Mouse (Mus musculus) small intestine, adult 2 months (tissue): ENCODE results near the gene Wdr1.

Source experiments
- CTCF ChIP-seq: fragments of 200-500 bp; IDR thresholded peaks from 2 replicates; pipeline ENCODE4 v1.5.1; 2012; ENCODE audit warnings: low read depth, mild to moderate bottlenecking, control low read depth, inconsistent platforms, low read length, moderate library complexity, mixed read lengths; ENCODE audit not compliant: insufficient replicate concordance, insufficient read length; ENCODE audit errors: extremely low read depth
- POLR2A ChIP-seq: fragments of 200-500 bp; IDR thresholded peaks from 2 replicates; pipeline ENCODE4 v1.6.1; 2012; ENCODE audit warnings: low read depth, mild to moderate bottlenecking, control low read depth, inconsistent platforms, low read length, moderate library complexity

DNA sequence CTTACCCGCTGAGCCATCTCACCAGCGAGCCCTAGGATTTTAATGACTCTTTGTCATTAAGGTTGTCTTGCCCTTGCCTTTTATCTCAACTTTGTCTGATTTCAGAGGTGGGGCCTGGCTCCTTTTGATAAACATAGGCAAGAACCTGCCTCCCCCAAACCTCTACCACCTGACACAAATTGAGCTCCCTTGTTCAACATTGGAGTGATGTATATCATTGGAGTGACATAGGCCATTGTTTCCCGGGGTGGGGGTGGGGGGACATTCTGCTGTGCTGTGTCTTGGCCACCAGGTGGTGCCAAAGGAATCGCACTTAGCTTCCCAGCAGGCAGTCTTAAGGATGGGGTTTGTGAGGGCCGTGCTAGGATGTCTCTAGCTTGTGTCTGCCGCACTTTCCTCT lies 17.7 kb upstream of the Wdr1 start:
- TF ChIP-seq CTCF (peak; percentile 68; the same call in 1 of the 2 replicates), POLR2A (no peak)
